In genomic region chrX:23692336-23692721, GRCm38 (mm10) we compare ENCODE assay signal across 8 mouse cellular contexts. TPM values are rescaled to one million over a fixed set of nuclear protein-coding genes. Genes with fewer than 3 reads are reported as not detected.
DNase-seq lines count a peak whose midpoint lies in the region; ATAC-seq and TF ChIP-seq lines count a peak whose summit lies in the region.

No protein-coding gene starts in this region.

- H3K27me3 ChIP-seq in lung, embryonic 14.5 days (ENCODE audit: insufficient read depth, low read length), result no peaks in the 10 kb centered on the region
- no peaks in the 10 kb centered on the region for H3K27me3 ChIP-seq in hindbrain, postnatal 0 days (ENCODE audit: insufficient read depth, low read length)
- H3K27me3 ChIP-seq in midbrain, embryonic 16.5 days (ENCODE audit: control insufficient read depth, insufficient read depth, low read depth, low read length), result no peaks in the 10 kb centered on the region

- no peaks in the 10 kb centered on the region for H3K4me1 ChIP-seq in lung, embryonic 14.5 days (ENCODE audit: insufficient read depth)
- no peaks in the 10 kb centered on the region for H3K4me1 ChIP-seq in hindbrain, postnatal 0 days (ENCODE audit: insufficient read depth, low read length)
- H3K4me1 ChIP-seq in midbrain, embryonic 16.5 days (ENCODE audit: control insufficient read depth, insufficient read depth, low read length), result no peaks in the 10 kb centered on the region

- ATAC-seq in lung, embryonic 14.5 days (ENCODE audit: insufficient read depth), result peak; percentile 7
- ATAC-seq in hindbrain, postnatal 0 days, result peak; percentile 19; the same call in 1 of the 2 replicates
- ATAC-seq in midbrain, embryonic 16.5 days, result peak; percentile 29
- no peak for ATAC-seq in granulocyte monocyte progenitor cell, adult 5-6 weeks (replicated peaks; ENCODE audit: poor library complexity, severe bottlenecking)

- no peaks in the 10 kb centered on the region for H3K9me3 ChIP-seq in lung, embryonic 14.5 days (ENCODE audit: low read depth, low read length)
- no peaks in the 10 kb centered on the region for H3K9me3 ChIP-seq in hindbrain, postnatal 0 days (ENCODE audit: low read length)
- no peaks in the 10 kb centered on the region for H3K9me3 ChIP-seq in midbrain, embryonic 16.5 days (replicated peaks; ENCODE audit: control insufficient read depth, low read length, poor library complexity, severe bottlenecking)

- H3K27ac ChIP-seq in lung, embryonic 14.5 days (ENCODE audit: low read depth), result no peak overlapping the region
- H3K27ac ChIP-seq in hindbrain, postnatal 0 days, result no peak overlapping the region
- peak overlapping the region; percentile 33; the same call in 1 of the 2 replicates for H3K27ac ChIP-seq in midbrain, embryonic 16.5 days (ENCODE audit: low read length)

- DNase-seq in adrenal gland, adult 2 months, result peak; percentile 4
- DNase-seq in adrenal gland, postnatal 25 days, result no peak
- DNase-seq in lung, embryonic 14.5 days, result peak; percentile 4
- no peak for DNase-seq in lung, adult 18-20 months
- DNase-seq in hindbrain, postnatal 0 days (ENCODE audit: low spot score), result peak; percentile 1
- DNase-seq in c-Kit-positive CD71-positive TER-119-positive erythroid progenitor cells, embryonic 14.5 days (ENCODE audit: low spot score), result no peak

- no peaks in the 10 kb centered on the region for H3K36me3 ChIP-seq in lung, embryonic 14.5 days (ENCODE audit: insufficient read depth)
- no peaks in the 10 kb centered on the region for H3K36me3 ChIP-seq in hindbrain, postnatal 0 days (ENCODE audit: insufficient read depth, low read length)
- no peaks in the 10 kb centered on the region for H3K36me3 ChIP-seq in midbrain, embryonic 16.5 days (ENCODE audit: control insufficient read depth, insufficient read depth, low read length)

- WGBS in lung, embryonic 14.5 days, result 15% methylated on average over 5 of the region's 5 CpGs
- WGBS in hindbrain, postnatal 0 days, result 19% methylated on average over 5 of the region's 5 CpGs
- 15% methylated on average over 5 of the region's 5 CpGs for WGBS in midbrain, embryonic 16.5 days

- no peak for TF ChIP-seq CTCF in lung, embryonic 14.5 days (IDR thresholded peaks at IDR 0.05; ENCODE audit: low read depth)
- no peak for TF ChIP-seq CTCF in hindbrain, postnatal 0 days (IDR thresholded peaks at IDR 0.05; ENCODE audit: low read depth)

- no peak overlapping the region for H3K9ac ChIP-seq in lung, embryonic 14.5 days
- H3K9ac ChIP-seq in hindbrain, postnatal 0 days (replicated peaks; ENCODE audit: low read length), result no peak overlapping the region; the same call in 1 of the 2 replicates
- peak overlapping the region; percentile 10; the same call in 1 of the 2 replicates for H3K9ac ChIP-seq in midbrain, embryonic 16.5 days (ENCODE audit: low read depth, low read length)

- peak overlapping the region; percentile 54 for H3K4me3 ChIP-seq in lung, embryonic 14.5 days (ENCODE audit: low read depth, low read length)
- peak overlapping the region; percentile 61 for H3K4me3 ChIP-seq in hindbrain, postnatal 0 days (ENCODE audit: low read length)
- peak overlapping the region; percentile 58 for H3K4me3 ChIP-seq in midbrain, embryonic 16.5 days (ENCODE audit: low read depth, low read length)

- H3K4me2 ChIP-seq in lung, embryonic 14.5 days, result peak overlapping the region; percentile 57
- peak overlapping the region; percentile 59 for H3K4me2 ChIP-seq in hindbrain, postnatal 0 days (ENCODE audit: low read depth, low read length)
- H3K4me2 ChIP-seq in midbrain, embryonic 16.5 days (ENCODE audit: low read length), result peak overlapping the region; percentile 54

RNA-seq across cellular contexts. Expression of gene Wdr44, which starts 0.5 kb away (rescaled TPM):
- 10 to 100 TPM; 12.6 to 13.8 TPM for total RNA-seq in adrenal gland, adult 2 months (2021)
- polyA plus RNA-seq in adrenal gland, adult 2 months (2012; rRNA removed), result 4.5 and 5.4 TPM in 2 replicates
- 16.2 and 18.1 TPM in 2 replicates for total RNA-seq in adrenal gland, postnatal 25 days (2021)
- polyA plus RNA-seq in lung, embryonic 14.5 days (2014; fragmentation: Nextera tagmentation; extraction: Ambion mirVana), result 6.4 and 7.3 TPM in 2 replicates
- total RNA-seq in hindbrain, postnatal 0 days (2014; rRNA removed), result 7.7 and 7.8 TPM in 2 replicates
- polyA plus RNA-seq in hindbrain, postnatal 0 days (2015; fragmentation: Nextera tagmentation; extraction: Ambion mirVana), result 19.1 and 19.6 TPM in 2 replicates
- polyA plus RNA-seq in midbrain, embryonic 16.5 days (2015; fragmentation: Nextera tagmentation; extraction: Ambion mirVana), result 17.5 and 18.5 TPM in 2 replicates
- total RNA-seq in granulocyte monocyte progenitor cell, adult 5-6 weeks (2014; fragmentation: Nextera tagmentation), result 6.4 and 6.7 TPM in 2 replicates
- total RNA-seq in granulocyte monocyte progenitor cell, adult 5-6 weeks (2017), result 7.8 and 12.7 TPM in 2 replicates

Comparison
In these comparisons a context has a peak if more than half of its experiments do, and no peak if none do; other contexts are left out.
1. DNase-seq: peak in adrenal gland, adult 2 months (single experiment), lung, embryonic 14.5 days (single experiment) and hindbrain, postnatal 0 days (single experiment); none in adrenal gland, postnatal 25 days (single experiment), lung, adult 18-20 months (0 of 2) and c-Kit-positive CD71-positive TER-119-positive erythroid progenitor cells, embryonic 14.5 days (single experiment).
2. Peak in every context shown above with its lines, with median percentiles within 50 percentile points of each other: H3K4me2 ChIP-seq and H3K4me3 ChIP-seq.